Mouse (Mus musculus) megakaryocyte-erythroid progenitor cell, adult 5-6 weeks (primary cell): Measurements from ENCODE around the gene Socs5. TPM values are rescaled to one million over a fixed set of nuclear protein-coding genes. Genes with fewer than 3 reads are reported as not detected.

Experiments used
- ATAC-seq: replicated peaks from 2 replicates; pipeline ENCODE4 v1.8.0; 2016; ENCODE audit warnings: mild to moderate bottlenecking, inconsistent platforms; ENCODE audit not compliant: severe bottlenecking, poor library complexity, low FRiP score, low TSS enrichment
- total RNA-seq, 2 experiments: library from RNA; stranded (forward) in 1 of 2; stranded (reverse) in 1 of 2; fragments of 200-1000, 215-1000 nt in 1 of 2; fragments of >200 nt in 1 of 2; fragmentation: Nextera tagmentation in 1 of 2; gene quantifications; 2 replicates each; pipeline ENCODE4 v1.2.3; 2014 to 2017

Socs5 gene
- total RNA-seq, 2 experiments from 2014 or later: 5.0 to 6.0 TPM

DNA sequence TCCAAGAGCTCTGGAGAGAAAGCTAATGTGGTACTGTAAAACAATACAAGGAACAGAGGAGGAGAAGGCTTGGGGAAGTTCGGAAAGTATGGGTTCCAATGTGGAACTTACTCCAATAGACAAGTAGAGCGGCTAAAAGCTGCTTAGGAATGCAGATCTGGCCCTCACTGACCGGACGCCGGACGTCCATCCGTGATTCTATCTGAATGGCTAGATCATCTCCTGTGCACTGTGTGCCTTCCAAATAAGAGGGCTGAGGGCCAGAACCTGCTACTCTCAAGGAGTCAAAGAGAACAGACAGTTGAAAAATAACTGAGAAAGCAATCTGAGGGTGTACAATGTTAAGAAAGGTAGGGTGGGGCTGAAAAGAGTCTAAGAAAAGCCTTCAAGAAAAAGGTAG is 1.5 kb upstream of the Socs5 start:
- no peak for ATAC-seq

- peak; percentile 95 for ATAC-seq
Observed at GRCm38 (mm10) chr17:87106691-87107523, 572 bp upstream of the Socs5 start.

- ATAC-seq: no peak
Observed at GRCm38 (mm10) chr17:87108507-87109292, 1.2 kb downstream of the Socs5 start.

GRCm38 (mm10) chr17:87109504-87109903 is 2.0 kb downstream of the Socs5 start:
- ATAC-seq: no peak

DNA sequence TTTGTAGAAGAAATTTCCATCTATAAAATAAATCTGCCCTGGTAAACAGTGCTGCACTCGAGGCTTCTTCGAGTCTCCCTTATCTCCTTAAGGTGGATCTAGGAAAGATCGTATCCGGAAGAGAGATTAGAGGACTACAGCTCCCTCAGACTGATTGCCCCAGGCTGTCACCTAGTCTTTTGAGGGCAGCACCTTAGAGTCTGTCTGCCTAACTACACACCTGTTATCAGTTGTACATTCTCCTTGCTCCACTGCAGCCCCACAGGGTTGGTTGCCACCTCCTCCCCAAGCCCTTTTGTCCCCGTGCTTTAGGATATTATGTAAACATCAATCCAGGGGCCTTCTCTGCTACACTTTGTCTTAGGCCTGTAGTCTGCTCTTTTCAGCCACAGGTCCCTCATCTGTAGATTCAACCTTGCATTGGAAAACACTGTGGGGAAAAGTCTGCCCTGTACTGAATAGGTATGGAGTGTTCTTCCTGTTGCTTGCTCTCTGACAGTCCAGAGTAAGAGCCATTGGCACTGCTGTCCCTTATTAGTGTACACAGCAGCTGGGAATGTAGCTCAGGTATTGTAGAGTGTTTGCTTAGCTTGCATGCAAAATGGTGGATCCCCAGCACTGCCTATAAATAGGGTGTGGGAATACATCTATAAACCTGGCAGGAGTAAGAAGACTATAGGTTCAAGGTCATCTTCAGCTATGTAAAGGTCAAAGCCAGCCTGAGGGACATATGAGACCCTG is 5.5 kb downstream of the Socs5 start:
- ATAC-seq: no peak

GRCm38 (mm10) chr17:87115615-87116014 is 8.1 kb downstream of the Socs5 start:
- no peak for ATAC-seq

- peak; percentile 92 for ATAC-seq
Observed at GRCm38 (mm10) chr17:87118966-87119526, 11.6 kb downstream of the Socs5 start.

DNA sequence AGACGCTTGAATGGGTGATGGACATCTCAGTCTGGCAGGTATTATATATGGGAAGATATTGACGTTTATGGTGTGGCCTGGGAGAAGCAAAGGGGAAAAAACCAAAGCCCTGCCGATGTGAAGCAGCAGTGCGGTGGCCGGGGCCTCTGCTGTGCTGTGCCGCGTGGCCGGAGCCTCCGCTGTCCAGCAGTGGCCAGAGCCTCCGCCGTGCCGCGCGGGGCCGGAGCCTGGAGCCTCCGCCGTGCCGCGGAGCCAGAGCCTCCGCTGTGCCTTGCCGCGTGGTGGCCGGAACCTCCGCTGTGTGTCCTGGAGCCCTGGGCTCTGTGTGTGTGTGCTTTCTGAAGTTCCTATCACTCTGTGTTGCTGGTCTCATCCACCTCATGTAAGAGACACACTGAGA is 17.9 kb downstream of the Socs5 start:
- no peak for ATAC-seq

GRCm38 (mm10) chr17:87132258-87132657 is 24.8 kb downstream of the Socs5 start:
- no peak for ATAC-seq

DNA sequence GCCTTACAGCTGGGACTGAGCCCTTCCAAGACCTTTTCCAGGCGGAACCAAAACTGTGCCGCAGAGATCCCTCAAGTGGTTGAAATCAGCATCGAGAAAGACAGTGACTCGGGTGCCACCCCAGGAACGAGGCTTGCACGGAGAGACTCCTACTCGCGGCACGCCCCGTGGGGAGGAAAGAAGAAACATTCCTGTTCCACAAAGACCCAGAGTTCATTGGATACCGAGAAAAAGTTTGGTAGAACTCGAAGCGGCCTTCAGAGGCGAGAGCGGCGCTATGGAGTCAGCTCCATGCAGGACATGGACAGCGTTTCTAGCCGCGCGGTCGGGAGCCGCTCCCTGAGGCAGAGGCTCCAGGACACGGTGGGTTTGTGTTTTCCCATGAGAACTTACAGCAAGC is 26.3 kb downstream of the Socs5 start:
- no peak for ATAC-seq

GRCm38 (mm10) chr17:87134631-87135030 is 27.2 kb downstream of the Socs5 start:
- no peak for ATAC-seq

DNA sequence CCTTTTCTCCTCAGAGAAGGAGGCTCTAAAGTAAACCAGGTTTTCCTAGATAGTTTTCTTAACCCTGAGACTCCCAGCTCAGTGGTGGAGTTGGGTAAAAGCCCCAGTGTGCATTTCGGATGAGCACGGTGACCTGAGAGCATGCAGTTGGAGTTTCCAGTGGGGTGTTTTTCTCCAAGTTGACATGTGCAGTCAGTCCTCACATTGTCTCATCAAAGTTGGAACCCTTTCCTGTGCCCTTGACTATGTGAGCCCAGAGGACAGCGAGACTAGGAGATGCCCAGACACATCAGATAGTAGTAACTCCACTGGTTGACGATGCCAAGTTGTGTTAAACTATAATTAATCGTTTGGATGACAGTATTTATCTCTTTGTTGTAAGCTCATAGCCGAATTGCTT is 28.3 kb downstream of the Socs5 start:
- ATAC-seq: no peak

GRCm38 (mm10) chr17:87141188-87141935 is 33.9 kb downstream of the Socs5 start:
- no peak for ATAC-seq

DNA sequence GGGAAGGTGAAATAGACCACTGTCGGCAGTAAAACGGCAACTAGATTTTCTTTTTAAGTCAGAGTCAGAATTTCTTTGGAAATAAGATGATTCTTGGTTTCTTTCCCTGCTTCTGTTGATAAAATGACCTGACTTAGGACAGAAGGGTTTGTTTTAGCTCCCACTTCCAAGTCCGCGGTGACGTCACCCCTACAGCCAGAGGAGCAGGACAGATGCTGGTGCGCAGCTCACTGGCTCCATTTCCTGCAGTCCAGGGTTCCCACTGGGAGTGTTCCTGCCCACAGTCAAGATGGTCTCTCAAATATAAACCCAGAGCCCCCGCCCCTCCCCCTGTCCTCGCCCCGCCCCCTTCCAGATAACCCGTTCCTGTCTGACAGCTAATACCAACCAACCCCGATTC is 34.8 kb downstream of the Socs5 start:
- ATAC-seq: 0 out of 2 replicates have a peak, but pooled peaks have one; percentile 33

DNA sequence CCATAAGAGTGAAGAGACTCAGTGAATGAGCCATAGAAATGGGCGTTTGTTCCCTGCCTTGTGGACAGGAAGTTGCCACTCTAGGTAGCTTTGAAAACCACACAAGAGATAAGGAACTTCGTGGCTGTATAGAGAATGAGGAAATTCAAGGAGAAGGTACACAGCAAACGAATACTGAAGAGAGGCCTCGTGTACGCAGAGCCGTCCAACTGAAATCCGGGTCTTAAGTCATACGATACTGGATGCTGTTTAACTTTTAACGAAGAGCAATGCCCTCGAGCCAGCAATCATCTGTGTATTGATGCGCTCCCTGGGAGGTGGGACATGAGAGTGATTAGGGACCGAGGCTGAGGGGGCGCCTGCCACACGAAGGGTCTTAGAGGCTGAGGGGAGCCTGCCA is 35.7 kb downstream of the Socs5 start:
- peak; percentile 47; the same call in 1 of the 2 replicates for ATAC-seq

- no peak for ATAC-seq
Observed at GRCm38 (mm10) chr17:87146415-87147021, 39.0 kb downstream of the Socs5 start.

- no peak for ATAC-seq
Observed at GRCm38 (mm10) chr17:87149762-87150161, 42.3 kb downstream of the Socs5 start.

GRCm38 (mm10) chr17:87152984-87153383 is 45.5 kb downstream of the Socs5 start:
- peak; percentile 38 for ATAC-seq

GRCm38 (mm10) chr17:87155664-87156063 is 48.2 kb downstream of the Socs5 start:
- ATAC-seq: no peak
